Mouse (Mus musculus) right cerebral cortex, postnatal 14 days (tissue): ENCODE results near the gene Bag3.
"Not testable (repeated sequence)": the region's sequence is repeated elsewhere in the genome, so short reads cannot be mapped to it uniquely, and the experiment has no call there.

ENCODE experiments used
- DNase-seq: peaks from one replicate; pipeline ENCODE4 v3.0.0; 2022

Bag3 gene

DNA sequence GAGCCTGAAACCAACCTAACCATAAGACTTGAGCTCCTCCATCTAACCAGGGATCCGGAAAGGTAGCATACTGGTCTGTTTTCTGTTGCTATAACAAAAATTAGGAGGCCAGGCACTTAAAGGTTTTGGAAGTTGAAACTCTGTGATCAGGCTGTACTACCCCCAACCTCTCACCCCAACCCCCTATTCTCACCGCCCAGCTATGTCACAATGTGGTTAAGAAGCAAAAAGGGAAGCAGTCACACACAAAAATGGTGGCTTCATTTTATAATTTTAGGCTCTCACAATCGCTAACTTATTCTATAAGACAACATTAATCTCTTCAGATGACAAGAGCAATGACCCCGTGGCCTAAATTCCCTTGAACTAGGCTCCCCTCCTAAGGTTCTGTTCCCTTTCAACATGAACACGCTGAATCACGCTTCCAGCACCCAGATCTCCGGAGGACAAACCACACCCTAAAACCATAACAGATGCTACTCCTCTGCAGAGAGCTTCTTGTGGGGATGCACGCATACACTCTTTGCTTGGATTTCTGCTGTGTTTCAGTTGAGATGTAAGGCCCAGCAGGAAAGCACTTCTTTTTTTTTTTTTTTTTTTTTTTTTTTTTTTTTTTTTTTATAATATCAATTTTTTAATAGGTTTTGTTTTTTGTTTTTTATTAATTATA is 46.7 kb downstream of the Bag3 start:
- DNase-seq, result no peak

DNA sequence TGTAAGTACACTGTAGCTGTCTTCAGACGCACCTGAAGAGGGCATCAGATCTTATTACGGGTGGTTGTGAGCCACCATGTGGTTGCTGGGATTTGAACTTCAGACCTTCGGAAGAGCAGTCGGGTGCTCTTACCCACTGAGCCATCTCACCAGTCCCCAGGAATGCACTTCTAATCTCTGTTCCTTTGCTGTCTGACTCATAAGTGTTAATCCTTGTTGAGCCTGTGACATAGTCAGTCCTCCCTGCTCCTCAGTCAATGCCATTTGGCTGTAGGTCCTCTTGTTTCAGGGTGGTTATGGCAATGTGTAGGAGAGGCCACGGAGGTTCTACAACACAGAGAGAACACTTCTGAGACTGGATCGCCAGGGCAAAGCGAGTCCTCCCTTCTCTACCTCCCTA is 47.2 kb downstream of the Bag3 start:
- DNase-seq, result not testable (repeated sequence)

DNA sequence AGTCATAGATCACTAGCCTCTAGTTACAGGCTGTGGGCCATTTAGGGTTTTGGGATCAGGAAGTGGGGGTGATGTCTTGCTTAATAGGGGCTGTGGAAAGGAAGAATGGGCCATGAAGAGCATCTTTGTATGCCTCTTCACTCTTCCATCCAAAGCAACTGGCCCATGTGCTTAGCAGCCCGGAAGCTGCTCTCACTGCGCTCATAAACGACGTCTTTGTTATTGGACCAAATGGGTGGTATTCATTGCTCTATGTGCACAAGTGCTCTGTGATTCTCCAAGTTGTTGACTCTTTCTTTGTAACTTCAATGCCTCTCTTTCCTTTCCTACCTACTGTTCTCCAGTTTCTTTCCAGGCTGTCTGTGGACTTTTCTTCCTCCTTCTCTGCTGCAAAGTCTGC is 48.6 kb downstream of the Bag3 start:
- DNase-seq, result no peak

- DNase-seq, result no peak
Measured at GRCm38 (mm10) chr7:128575211-128575610, 51.8 kb downstream of the Bag3 start.

DNA sequence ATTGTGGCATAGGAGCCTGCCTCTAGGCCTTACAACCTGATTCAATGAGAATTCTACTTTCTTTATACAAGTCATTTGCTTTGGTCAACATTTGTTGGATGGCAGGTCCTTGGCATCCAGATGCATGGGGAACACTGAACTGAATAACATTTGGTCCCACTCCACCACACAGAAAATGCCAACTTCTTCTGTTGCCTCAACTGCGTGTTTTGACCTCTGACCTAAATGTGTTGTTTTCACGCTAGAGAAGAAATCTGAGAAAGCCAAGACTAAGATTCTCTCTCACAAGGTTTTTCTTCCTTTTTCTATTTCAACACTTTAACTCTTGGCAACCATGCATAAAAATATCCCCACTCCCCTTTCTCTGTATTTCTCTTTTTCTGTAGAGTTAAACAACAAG is 52.4 kb downstream of the Bag3 start:
- no peak for DNase-seq

GRCm38 (mm10) chr7:128577607-128578006 is 54.2 kb downstream of the Bag3 start:
- DNase-seq, result no peak

- no peak for DNase-seq
Measured at GRCm38 (mm10) chr7:128578199-128578945, 55.0 kb downstream of the Bag3 start.

GRCm38 (mm10) chr7:128579381-128579780 is 56.0 kb downstream of the Bag3 start:
- DNase-seq, result no peak

DNA sequence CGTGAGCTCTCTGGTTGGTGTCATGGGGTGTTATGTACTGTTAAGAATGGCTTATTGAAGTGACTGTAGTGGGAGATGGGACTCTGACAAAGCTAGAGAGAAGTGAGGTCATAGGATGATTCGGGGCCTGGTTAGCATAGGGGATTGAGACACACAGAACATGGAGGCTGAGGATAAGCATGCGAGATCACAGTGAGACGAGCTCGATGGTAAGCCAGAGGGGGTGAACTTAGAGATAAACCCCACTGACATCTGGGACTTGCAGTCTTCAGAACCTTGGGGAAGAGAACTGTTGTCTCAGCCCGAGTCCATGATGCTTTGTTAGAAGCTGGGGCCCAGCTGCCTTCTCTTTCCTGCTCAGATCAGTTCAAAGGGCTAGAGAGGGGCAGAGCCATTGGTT is 56.9 kb downstream of the Bag3 start:
- no peak for DNase-seq

DNA sequence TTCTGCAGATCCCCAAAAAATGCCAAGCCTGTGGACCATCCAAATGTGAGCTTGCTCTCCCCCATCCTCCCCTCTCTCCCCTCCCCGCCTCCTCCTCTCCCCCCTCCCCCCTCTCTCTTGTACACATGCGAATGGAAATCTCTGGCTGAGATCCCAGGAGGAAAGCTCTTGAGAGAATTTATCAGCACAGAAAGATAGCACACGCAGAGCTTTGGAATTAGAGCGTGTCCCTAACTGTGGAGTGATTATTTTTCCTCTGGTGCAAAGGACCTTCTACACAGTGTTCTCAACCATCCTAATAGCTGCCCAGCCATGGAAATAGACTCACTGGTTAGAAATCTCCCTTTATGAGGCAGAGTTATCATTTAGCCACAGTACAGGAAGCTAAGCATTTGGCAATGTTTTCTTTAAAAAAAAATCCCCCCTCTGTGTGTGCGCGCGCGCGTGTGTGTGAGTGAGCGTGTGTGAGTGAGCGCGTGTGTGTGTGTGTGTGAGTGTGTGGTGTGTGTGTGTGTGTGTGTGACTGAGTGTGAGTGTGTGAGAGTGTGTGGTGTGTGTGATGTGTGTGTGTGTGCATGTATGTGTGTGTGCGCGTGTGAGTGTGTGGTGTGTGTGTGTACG is 58.6 kb downstream of the Bag3 start:
- no peak for DNase-seq

DNA sequence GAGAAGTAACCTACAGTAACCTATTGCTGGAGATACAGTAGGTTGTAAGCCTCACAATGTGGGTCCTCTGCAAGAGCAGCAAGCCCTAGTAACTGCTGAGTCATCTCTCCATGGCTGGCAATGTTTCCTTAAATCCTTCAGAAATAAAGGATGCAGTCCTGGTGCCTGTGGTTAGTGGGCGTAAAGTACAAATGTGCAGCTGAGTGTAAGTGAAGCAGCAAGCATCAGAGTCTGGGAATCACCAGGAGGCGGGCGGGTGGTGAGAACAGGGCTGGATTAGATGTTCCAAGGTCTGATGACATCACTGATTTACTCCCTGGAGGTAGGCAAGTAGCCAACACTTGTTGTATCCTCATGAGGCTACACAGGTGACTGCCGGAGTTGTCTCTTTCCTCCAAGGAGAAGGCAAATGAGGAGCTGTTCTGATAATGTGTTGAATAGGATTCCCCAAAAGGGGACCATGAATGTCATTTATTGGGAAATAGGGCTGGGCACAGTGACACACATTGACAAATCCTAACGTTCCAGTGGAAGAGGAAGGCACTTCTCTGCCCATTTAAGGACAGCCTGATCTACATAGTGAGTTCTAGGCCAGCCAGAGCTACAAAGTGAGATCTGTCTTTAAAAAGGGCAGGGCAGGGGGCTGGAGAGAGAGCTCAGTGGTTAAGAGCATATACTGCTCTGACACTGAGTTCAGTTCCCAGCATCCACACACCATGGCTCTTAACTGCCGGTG is 60.0 kb downstream of the Bag3 start:
- peak; percentile 46 for DNase-seq

DNA sequence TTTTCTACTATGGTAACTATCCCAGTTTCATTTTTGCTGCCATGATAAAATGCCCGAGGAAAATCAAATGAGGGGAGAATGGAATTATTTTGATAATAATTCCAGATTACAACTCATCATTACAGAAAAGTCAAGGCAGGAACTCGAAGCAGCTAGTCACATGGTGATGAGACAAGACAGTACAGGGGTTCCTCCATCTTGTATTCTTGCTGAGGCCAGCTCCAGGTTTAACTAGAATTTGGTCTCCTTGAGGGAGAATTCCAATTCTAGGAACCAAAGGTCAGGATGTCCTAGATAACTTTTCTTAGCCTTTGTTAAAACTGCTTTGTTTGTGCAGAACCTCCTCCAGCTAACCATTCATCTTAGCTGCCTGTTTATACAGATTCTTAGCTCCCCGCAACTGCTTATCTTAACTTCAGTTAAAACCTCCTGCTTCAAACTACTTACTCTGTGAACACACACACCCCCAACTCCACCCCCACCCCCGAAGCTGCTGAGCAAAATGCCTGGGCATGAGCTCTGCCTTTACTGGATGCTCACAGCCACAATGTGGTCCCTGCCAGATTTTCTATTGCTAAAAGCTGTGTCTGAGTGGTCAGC is 64.0 kb downstream of the Bag3 start:
- DNase-seq, result no peak

DNA sequence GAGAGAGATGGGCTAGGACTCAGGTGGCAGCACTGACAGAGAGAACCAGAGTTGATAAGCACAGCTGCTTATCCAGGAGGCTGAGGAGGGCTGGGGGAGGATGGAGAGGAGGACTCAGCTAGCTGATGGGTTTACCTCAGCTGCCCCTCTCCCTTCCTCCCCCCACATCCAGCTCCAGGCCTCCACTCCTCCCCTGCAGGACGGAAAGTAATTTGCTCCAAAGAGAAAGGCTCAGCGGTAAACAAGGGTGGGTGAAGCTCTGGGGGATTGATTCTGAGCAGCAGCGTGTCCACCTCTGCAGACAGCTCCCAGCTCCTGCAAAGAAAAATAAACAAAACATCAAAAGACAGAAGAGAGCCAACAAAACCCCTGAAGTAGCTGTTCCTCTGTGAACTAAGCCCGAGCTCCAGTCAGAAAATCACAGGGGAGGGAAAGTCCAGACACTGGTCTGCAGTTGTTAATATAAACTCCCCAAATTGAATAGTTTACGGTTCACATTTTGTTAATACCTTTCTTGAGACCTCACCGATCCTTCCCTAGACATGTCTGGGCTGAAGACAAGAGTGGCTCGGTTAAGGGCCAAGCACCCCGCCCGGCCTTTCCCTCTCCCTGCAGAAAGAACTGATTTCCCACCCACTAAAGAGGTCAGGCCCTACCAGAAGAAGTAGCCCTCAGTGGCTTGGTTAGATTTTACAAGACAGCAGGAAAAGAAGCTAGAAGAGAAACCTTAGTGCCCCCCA is 68.1 kb downstream of the Bag3 start:
- DNase-seq, result peak; percentile 14

GRCm38 (mm10) chr7:128592118-128592935 is 68.9 kb downstream of the Bag3 start:
- peak; percentile 33 for DNase-seq

- DNase-seq, result no peak
Measured at GRCm38 (mm10) chr7:128592936-128593241, 69.5 kb downstream of the Bag3 start.

- DNase-seq, result no peak
Measured at GRCm38 (mm10) chr7:128596274-128596673, 72.9 kb downstream of the Bag3 start.
